Mouse (Mus musculus) CD4-positive, CD25-positive, alpha-beta regulatory T cell, adult 4 months (primary cell): Measurements from ENCODE around the gene Car6. TPM values are rescaled to one million over a fixed set of nuclear protein-coding genes. Genes with fewer than 3 reads are reported as not detected.

Experiments used
- ATAC-seq: one replicate; pipeline ENCODE4 v1.8.0; 2017
- polyA plus RNA-seq, 2 experiments: library from polyadenylated mRNA; unstranded; fragments of 100-300 nt; shearing (Covaris generic); gene quantifications; one replicate each; pipeline ENCODE4 v1.2.1; 2017

Gene Car6
- polyA plus RNA-seq, 2 experiments from 2014 or later = not detected

DNA sequence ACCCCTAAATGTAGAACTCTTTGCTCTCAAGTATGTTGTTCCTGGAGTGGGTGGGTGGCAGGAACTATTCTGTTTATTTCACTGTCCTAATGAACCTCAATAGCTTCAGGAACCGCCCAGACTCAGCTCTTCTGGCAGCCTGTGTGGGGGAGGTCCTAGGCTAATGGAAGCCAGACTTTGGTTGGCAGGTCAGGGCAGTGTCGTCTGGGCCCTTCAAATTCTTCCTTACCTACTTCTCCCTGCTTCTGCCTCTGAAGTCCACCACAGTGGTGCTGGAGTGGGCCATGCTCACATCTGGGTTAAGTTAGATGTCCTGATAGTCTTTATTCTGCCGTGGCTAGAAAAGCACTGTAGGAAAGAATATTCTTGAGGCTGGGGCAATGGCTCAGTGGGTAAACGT lies 23.0 kb downstream of the Car6 start:
- ATAC-seq = no peak

DNA sequence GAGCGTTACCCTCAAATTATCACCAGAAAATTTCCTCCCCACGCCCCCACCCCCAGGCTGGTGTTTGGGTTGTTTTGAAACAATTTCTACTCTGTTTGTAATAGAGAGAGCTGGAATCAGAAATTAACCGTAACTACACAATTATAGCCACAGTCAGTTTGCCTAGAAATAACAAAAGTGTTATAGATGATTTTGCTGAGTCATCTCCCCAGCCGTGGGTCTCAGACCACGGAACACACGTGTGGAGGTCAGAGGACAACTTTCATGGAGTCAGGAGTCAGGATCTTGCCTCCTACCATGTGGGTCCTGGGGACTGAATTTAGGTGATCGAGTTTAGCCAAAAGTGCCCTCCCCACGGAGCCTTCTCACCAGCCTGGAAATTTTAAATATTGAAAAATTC lies 24.0 kb downstream of the Car6 start:
- no peak for ATAC-seq

DNA sequence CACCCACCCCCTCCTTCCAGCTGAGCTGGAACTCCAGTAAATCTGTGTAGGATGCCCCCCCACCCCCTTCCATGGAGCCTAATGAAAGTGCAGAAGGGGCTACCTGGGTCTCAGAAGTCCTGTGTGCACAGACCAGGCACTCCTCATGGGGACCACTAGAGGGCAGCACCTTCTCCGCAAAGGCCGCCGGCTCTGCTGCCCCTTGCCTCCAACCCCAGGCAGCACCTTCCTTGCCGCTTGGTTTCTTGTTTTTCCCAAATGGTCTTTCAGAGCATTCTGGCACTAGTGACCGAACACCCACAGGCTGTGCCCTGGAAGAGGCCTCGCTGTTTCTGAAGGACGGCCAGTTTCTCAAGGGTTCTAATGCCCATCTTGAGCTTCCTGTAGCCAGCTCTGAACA lies 24.6 kb downstream of the Car6 start:
- ATAC-seq = peak; percentile 57

DNA sequence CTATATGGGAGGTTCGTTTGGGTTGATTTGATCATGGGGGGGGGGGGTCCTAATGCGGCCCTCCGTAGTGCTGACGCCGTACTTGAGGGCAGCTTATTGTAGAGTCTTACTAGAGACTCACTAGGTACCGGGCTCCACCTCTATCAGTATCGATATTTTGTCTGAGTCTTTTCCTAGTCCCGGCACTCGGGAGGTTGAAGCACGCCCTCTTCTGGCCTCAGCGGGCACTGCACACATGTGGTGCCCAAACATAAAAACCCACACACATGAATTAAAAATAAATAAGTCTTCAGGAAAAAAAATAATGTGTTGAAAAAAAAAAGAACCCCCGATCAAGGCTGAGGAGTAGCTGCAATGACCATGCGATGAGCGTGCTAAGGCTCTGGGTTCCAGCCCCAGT lies 27.1 kb downstream of the Car6 start:
- ATAC-seq = no peak

DNA sequence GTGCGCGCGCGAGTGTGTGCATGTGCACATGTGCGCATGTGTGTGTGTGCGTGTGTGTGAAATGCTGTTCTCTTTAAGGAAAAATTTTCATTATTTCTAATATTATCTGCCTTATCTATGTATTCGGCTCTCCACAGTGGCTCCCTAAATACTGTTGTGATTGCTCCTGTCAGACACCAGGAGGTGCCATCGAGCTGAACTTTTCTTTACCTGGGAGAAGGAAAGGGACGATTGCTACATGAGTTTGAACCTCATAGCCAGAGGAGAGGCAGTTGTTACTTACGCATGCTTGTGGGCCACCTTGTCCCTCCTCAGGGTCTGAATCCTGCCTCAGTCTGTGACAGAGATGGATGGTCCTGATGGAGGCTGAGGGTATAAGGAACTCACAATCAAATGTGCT lies 27.9 kb downstream of the Car6 start:
- peak; percentile 41 for ATAC-seq

DNA sequence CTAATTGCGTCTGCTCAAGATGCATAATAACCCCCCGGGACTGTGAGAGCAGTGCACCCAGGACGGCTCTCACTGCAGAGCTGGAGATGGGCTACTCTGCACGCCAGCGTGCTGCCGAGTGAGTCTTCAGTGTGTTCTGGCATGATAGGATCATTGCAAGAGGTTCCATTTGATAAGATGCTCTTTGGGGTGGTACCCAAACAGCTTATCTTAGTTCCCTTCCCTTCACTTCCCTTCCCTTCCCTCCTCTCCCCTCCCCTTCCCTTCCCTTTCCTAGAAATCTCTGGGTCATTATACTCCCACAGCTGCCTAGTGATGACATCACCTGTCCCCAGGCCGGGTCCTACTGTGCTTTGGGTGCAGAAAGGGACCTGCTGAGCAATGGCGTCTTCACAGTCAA lies 29.0 kb downstream of the Car6 start:
- ATAC-seq = no peak

DNA sequence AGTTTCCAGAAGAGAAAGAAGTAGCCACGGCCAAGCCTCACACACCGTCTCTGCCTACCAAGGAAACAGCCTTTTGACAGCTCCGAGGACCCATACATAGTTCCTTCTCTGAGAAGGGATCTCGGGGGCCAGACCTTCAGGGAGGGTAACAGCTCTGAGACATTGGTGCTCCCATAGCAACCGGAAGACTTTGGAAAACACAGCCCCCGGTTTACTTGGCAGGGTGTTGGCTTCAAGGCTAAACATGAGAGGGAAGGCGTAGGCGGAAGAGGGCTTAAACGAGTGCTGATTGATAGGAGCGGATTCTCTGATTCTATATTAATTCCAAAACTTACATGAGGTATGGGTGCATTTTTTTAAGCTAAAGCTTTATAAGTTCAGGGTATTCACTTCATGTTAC lies 32.7 kb downstream of the Car6 start:
- ATAC-seq = no peak

DNA sequence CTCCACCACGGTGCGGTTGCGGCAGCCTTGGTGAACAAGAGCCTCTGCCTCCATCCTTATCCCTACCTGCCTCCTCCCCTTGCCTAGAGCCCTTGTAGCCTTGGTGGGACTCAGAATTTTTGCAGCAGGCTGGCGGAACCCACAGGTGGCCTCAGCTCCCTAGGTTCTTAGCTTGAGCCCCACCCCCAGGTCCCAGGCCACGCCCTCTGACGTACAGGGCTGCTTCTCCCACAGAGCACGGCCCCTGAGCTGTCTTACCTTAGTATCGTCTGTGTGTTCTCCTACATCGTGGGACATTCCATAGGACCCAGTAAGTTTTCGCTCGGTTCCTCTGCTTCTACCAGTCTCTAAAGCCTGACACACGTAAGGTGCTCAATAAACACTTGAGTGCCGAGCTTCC lies 36.3 kb downstream of the Car6 start:
- no peak for ATAC-seq

DNA sequence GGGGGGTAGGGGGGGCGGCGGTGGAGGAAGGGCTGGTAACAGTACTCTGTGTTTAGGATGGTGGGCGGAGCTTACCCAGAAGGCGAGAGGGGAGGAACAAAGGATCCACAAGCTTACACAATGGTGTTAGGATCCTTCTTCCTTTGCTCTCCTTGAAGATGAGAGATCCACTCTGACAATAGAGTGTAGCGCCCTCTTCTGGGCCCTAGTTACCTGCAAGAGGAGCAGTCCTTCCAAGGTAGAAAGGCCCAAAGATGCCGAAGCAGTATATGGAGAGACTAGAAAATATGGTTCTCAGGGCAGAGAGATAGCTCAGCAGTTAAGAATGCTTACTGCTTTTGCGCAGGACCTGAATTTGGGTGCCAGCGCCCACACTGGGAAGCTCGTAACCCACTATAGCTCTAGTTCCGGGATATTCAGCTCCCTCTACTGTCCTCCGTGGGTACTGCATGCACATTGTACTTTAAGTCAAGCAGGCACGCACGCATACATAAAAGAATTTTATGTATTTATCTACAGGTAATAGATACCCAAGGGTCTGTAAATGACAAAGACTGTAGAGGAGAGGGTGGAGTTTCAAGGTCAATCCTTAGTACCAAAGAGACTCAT lies 38.5 kb downstream of the Car6 start:
- ATAC-seq = no peak

DNA sequence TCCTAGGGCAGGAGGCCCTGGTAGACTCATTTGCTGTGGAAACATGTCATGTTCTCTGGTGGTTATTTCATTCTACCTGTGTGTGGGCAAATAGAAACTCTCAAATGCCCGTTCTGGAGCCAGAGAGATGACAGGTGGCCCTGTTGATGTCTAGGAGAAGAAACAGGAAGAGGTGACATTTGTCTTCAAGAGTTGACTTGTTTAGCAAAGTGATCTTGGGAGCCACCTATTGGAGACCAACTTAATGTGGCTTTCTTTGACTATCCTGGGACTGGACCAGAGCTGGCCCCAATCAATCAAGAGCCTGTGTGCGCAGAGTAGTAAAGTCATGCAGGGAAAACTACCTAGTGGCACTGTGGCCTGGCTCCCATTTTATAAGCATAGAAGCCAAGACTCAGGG lies 41.7 kb downstream of the Car6 start:
- no peak for ATAC-seq

DNA sequence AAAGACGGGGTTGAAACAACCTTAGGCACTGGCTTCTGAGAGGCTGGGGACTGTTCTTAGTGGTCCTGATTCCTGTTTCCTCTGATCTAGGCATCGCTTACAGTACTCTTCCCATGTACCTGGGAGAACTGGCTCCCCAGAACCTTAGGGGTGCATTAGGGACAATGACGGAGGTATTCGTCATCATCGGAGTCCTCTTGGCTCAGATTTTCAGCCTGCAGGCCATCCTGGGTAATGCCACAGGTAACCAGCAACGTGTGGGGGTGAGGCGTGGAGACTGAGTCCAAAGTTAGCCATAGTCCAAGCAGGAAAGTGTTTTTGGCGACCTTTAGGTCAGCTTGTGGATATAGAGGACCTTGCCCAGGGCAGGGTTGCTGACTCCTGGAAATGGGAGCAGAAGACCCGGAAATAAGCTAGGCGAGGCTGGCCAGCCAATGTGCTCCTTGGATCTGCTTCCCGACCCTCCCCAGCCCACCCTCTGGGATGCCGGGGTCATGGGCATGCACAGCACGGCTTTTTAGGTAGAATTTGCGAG lies 43.7 kb downstream of the Car6 start:
- ATAC-seq = no peak

DNA sequence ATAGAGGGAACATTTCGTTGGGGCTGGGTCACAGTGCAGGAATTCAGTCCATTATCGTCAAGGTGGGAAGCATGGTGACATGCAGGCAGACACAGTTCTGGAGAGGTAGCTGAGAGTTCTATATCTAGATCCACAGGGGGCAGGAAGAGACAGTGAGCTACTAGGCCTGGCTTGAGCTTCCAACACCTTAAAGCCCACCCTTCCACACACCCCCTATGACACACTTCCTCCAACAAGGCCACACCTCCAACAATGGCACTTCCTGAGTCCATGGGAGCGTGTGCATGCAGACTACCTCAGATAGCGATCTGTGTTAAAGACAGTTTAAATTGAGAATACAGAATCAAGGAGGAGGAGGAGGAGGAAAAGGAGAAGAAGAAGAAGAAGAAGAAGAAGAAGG lies 45.4 kb downstream of the Car6 start:
- ATAC-seq = no peak

DNA sequence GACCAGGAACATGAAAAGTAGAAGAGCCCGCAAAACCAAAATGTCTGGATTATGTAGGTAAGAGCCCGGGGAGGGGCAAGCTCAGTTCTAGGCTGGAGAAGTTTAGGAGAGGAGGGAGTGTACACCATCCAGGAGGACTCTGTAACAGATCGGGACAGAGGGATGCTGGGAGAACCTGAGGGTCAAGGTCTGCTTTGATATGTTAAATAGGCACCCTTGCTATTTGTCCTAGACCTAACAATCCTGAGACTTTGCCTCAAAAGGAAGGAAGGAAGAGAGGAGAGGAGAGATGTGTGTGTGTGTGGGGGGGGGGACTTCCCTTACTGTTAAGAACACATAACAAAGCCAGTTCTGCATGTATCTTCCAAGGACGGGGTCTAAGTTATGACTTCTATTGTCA lies 45.8 kb downstream of the Car6 start:
- ATAC-seq = no peak

DNA sequence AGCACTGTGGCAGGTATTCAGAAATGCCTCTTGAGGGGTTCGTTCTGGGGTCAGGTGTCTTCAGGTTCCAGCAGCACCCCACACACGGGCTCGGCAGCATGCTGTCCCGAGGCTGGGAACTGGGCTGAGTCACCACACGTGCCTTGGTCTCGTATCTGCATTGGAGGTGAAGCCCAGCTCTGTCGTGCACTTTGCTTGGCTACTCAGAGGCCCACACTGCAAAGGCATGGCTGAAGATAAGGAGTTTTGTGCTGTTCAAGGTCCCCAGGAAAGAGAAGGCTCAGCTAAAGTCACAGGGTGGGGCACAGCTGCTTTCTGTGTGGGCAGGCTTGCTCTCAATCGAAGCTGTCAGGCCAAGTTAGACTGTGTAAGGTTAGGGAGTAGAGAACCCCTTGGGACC lies 48.6 kb downstream of the Car6 start:
- no peak for ATAC-seq

DNA sequence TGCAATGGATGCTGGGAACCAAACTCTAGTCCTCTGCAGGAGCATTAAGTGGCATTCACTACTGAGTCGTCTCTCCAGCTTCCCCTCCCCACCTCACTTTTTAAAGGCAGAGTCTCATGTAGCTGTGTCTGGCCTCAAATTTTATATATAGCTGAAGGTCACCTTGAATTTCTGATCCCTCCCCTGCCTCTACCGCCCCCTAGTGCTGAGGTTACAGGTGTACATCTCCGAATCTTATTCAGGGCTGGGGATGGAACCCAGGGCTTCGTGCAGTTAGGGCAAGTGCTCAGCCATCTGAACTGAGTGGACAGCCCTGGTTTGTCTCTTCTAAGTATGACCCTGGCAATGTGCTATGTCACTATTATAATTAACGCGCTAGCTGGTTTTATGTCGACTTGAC lies 50.1 kb downstream of the Car6 start:
- no peak for ATAC-seq

DNA sequence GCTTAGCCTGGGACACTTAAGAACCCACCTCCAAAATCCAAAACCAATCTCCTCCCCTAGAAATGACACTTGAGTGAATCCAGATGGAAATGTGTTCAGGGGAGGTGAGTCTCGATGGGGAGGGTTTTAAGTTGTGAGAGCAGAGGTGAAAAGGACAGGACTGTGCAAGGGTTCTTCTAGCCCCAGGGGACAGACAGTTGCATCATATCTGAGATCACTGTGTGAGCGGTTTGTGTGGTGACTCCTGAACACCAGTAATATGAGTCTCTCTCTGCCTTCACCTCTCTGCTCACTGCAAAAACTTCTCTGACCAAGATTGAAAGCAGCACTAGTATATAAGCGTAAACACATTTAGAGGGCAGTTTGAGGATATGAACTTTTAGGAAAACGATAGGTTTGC lies 54.8 kb downstream of the Car6 start:
- no peak for ATAC-seq

DNA sequence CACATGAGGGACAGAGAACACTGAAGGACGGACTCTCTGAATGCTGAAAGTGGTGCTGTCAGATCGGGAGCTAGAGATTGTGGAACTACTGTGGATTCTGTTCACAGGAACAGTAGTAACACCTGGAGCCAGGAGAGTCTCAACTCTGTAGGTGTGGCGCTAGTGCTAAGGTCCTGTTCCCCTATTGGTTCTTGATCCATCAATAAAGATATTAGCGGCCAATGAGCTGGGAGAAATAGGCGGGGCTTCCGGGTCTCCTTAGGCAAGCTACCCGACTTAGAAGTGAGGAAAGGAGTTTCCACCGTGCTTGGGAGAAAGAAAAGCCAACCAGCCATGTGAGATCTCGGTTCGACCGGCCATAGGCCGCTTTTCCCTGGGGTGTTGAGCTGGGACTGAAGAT lies 56.9 kb downstream of the Car6 start:
- ATAC-seq = no peak

DNA sequence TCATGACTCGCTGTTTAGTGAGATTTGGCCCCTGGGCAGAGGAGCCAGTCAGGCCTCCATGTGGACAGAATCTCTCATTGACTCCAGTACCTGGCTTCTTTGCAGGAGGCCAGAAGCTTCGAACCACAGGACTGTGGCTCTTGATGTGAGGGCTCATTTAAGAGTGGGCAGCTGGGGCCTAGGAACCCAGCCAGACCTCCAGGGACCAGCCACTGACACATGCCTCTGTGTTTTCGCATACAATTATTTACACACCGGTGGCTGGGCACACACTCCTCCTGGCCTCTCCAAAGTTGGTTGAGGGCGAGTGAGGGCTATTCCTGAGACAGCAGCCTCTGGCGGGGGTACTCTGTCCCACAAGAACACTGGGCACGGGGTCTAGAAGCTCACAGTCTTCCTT lies 60.8 kb downstream of the Car6 start:
- no peak for ATAC-seq

DNA sequence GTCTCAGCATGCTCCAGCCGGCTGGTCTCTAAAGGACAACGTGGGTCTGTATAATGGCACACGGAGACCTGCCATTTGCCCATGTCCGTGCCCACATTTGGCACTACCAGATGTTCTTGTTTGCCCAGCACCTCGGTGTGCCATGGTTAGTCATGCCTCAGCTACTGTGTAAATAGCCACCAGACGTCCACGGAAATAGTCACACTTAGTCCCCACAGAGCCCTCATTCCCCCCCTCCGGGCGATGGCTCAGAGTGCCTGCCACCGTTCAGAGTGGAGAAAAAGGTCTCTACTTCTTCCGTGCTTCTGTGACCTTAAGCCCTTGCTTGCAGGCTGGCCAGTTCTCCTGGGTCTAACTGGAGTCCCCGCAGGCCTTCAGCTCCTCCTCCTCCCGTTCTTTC lies 62.0 kb downstream of the Car6 start:
- ATAC-seq = no peak

DNA sequence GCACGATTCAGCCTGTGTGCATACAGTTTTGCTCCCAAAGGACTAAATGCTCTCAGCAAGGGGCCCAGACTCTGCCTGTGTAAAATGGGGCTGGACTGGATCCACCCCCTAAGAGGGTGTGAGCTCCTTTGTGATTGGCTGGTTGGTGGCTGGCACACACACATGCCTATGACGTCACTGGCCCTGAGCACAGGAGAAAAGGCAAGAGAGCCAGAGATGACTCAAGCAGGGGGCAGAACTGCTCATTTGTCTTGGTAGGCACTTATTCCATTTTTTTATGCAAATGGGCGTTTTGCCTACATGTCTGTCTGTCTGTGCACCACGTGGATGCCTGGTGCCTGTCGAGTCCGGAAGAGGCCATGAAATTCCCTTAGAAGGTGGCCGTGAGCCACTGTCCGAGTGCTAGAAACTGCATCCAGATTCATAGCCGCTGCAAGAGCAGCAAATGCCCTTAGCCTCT lies 63.0 kb downstream of the Car6 start:
- ATAC-seq = peak; percentile 68

DNA sequence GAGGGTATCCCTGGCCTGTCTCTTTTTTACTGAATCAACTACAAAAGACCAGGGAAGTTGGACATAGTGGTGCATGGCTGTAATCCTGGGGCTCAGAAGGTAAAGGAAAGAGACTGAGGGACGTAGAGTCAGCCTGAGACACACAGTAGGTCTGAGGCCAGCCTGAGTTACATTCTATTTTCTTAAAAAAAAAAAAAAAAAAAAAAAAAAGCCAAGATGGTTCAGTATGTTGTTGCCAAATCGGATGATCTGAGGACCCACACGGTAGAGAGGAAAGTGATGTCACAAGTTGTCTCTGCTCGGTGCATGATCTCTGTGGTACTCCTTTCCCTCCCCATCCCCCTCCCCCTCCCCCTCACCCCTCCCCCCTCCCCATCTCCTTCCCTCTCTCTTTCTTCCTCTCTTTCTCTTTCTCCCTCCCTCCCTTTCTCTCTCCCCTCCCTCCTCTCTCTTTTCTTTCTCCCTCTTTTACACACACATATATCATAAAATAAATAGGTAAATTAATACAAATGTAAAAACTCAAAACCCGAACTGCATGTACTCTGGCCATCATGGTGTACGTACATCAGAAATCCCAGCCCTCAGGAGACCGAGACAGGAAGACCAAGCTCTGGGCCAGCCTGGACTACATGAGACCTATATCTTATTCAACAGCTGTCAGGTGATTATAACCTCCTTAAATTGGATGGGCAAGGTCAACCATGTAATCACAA lies 63.6 kb downstream of the Car6 start:
- no peak for ATAC-seq
